Mouse (Mus musculus): Measurements from ENCODE around the gene 4930404H24Rik. TPM values are rescaled to one million over a fixed set of nuclear protein-coding genes. Genes with fewer than 3 reads are reported as not detected.

Gene 4930404H24Rik
- polyA plus RNA-seq, 1 experiment = not detected

GRCm38 (mm10) chr2:153509211-153510029, 16.8 kb downstream of the 4930404H24Rik start:
- WGBS = 31% methylated on average over 18 of the region's 18 CpGs
- TF ChIP-seq POLR2A (IDR thresholded peaks at IDR 0.05; ENCODE audit: borderline replicate concordance, control insufficient read depth, low read depth, low read length) = no peak
- no peak for TF ChIP-seq CTCF (IDR thresholded peaks at IDR 0.05; ENCODE audit: control insufficient read depth, insufficient read depth, low read length)
- Histone ChIP-seq H3K4me3 (replicated peaks; ENCODE audit: control insufficient read depth, low read depth, low read length) (no peak overlapping the region), H3K27ac (ENCODE audit: control insufficient read depth, insufficient read depth, low read depth, low read length, poor library complexity) (no peak overlapping the region), H3K4me1 (ENCODE audit: control insufficient read depth, insufficient read depth, low read length) (no peaks in the 10 kb centered on the region; the same call in 1 of the 2 replicates)

- Histone ChIP-seq H3K27ac (ENCODE audit: control insufficient read depth, insufficient read depth, low read depth, low read length, poor library complexity) (no peak overlapping the region), H3K4me1 (ENCODE audit: control insufficient read depth, insufficient read depth, low read length) (peaks cover 1% of the 10 kb centered on the region; the same call in 1 of the 2 replicates), H3K4me3 (replicated peaks; ENCODE audit: control insufficient read depth, low read depth, low read length) (no peak overlapping the region)
- WGBS = 67% methylated on average over 8 of the region's 8 CpGs
- TF ChIP-seq CTCF (IDR thresholded peaks at IDR 0.05; ENCODE audit: control insufficient read depth, insufficient read depth, low read length) (no peak), POLR2A (IDR thresholded peaks at IDR 0.05; ENCODE audit: borderline replicate concordance, control insufficient read depth, low read depth, low read length) (no peak)
Measured at GRCm38 (mm10) chr2:153510136-153510535, 17.5 kb downstream of the 4930404H24Rik start.

GRCm38 (mm10) chr2:153511562-153511961, 19.0 kb downstream of the 4930404H24Rik start:
- peaks cover 2% of the 10 kb centered on the region; the same call in 1 of the 2 replicates for H3K4me1 ChIP-seq (ENCODE audit: control insufficient read depth, insufficient read depth, low read length)
- WGBS = 95% methylated on average over 6 of the region's 6 CpGs
- no peak overlapping the region for H3K27ac ChIP-seq (ENCODE audit: control insufficient read depth, insufficient read depth, low read depth, low read length, poor library complexity)
- TF ChIP-seq CTCF (IDR thresholded peaks at IDR 0.05; ENCODE audit: control insufficient read depth, insufficient read depth, low read length) (no peak), POLR2A (IDR thresholded peaks at IDR 0.05; ENCODE audit: borderline replicate concordance, control insufficient read depth, low read depth, low read length) (no peak)
- no peak overlapping the region for H3K4me3 ChIP-seq (replicated peaks; ENCODE audit: control insufficient read depth, low read depth, low read length)

GRCm38 (mm10) chr2:153512416-153513323, 20.1 kb downstream of the 4930404H24Rik start:
- 66% methylated on average over 14 of the region's 14 CpGs for WGBS
- H3K27ac ChIP-seq (ENCODE audit: control insufficient read depth, insufficient read depth, low read depth, low read length, poor library complexity) = no peak overlapping the region
- no peak overlapping the region for H3K4me3 ChIP-seq (replicated peaks; ENCODE audit: control insufficient read depth, low read depth, low read length)
- H3K4me1 ChIP-seq (ENCODE audit: control insufficient read depth, insufficient read depth, low read length) = peaks cover 2% of the 10 kb centered on the region; the same call in 1 of the 2 replicates
- TF ChIP-seq CTCF (IDR thresholded peaks at IDR 0.05; ENCODE audit: control insufficient read depth, insufficient read depth, low read length) (no peak), POLR2A (IDR thresholded peaks at IDR 0.05; ENCODE audit: borderline replicate concordance, control insufficient read depth, low read depth, low read length) (no peak)

- 91% methylated on average over 3 of the region's 3 CpGs for WGBS
- H3K4me1 ChIP-seq (ENCODE audit: control insufficient read depth, insufficient read depth, low read length) = peaks cover 2% of the 10 kb centered on the region; the same call in 1 of the 2 replicates
- H3K4me3 ChIP-seq (replicated peaks; ENCODE audit: control insufficient read depth, low read depth, low read length) = no peak overlapping the region
- TF ChIP-seq POLR2A (IDR thresholded peaks at IDR 0.05; ENCODE audit: borderline replicate concordance, control insufficient read depth, low read depth, low read length) (no peak), CTCF (IDR thresholded peaks at IDR 0.05; ENCODE audit: control insufficient read depth, insufficient read depth, low read length) (no peak)
- no peak overlapping the region for H3K27ac ChIP-seq (ENCODE audit: control insufficient read depth, insufficient read depth, low read depth, low read length, poor library complexity)
Measured at GRCm38 (mm10) chr2:153513983-153514382, 21.4 kb downstream of the 4930404H24Rik start.

- peaks cover 2% of the 10 kb centered on the region; the same call in 1 of the 2 replicates for H3K4me1 ChIP-seq (ENCODE audit: control insufficient read depth, insufficient read depth, low read length)
Measured at GRCm38 (mm10) chr2:153514497-153515380, 22.1 kb downstream of the 4930404H24Rik start.

GRCm38 (mm10) chr2:153515582-153515981, 23.0 kb downstream of the 4930404H24Rik start:
- TF ChIP-seq POLR2A (IDR thresholded peaks at IDR 0.05; ENCODE audit: borderline replicate concordance, control insufficient read depth, low read depth, low read length) = no peak
- no peak for TF ChIP-seq CTCF (IDR thresholded peaks at IDR 0.05; ENCODE audit: control insufficient read depth, insufficient read depth, low read length)
- Histone ChIP-seq H3K27ac (ENCODE audit: control insufficient read depth, insufficient read depth, low read depth, low read length, poor library complexity) (no peak overlapping the region), H3K4me1 (ENCODE audit: control insufficient read depth, insufficient read depth, low read length) (peaks cover 2% of the 10 kb centered on the region), H3K4me3 (replicated peaks; ENCODE audit: control insufficient read depth, low read depth, low read length) (no peak overlapping the region)
- WGBS = 81% methylated on average over 6 of the region's 6 CpGs

More at GRCm38 (mm10) chr2:153514497-153515380, 22.1 kb downstream of the 4930404H24Rik start:
- Histone ChIP-seq H3K4me3 (replicated peaks; ENCODE audit: control insufficient read depth, low read depth, low read length) (no peak overlapping the region), H3K27ac (ENCODE audit: control insufficient read depth, insufficient read depth, low read depth, low read length, poor library complexity) (no peak overlapping the region)
- WGBS = 62% methylated on average over 14 of the region's 14 CpGs
- no peak for TF ChIP-seq CTCF (IDR thresholded peaks at IDR 0.05; ENCODE audit: control insufficient read depth, insufficient read depth, low read length)
- no peak for TF ChIP-seq POLR2A (IDR thresholded peaks at IDR 0.05; ENCODE audit: borderline replicate concordance, control insufficient read depth, low read depth, low read length)
